Mouse (Mus musculus): ENCODE data around the gene 9930021J03Rik.

DNA sequence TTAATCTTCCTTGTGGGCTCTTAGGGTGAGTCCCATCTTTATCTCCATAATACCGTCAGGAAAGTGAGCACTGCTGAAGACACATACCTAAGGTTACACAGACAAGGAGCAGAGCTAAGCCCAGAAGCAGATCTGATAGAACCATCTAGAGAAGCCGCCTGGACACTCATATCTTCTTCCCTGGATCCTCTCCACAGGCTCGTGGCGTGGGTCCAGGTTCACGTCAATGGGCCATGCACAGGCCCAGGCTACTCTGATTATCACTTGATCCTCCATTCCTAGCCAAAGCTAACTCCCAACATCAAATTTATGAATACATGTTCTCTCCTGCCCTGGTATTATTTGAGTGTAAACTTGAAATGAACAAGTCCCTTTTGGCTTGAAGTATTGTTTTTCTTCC, 47.9 kb upstream of the 9930021J03Rik start:
- TF ChIP-seq CTCF (IDR thresholded peaks at IDR 0.05; ENCODE audit: low read depth, low read length) = no peak
- TF ChIP-seq POLR2A (IDR thresholded peaks at IDR 0.05; ENCODE audit: insufficient read depth, low read length) = no peak

All from ES-Bruce4 (cell line).